Mouse (Mus musculus) small intestine, adult 2 months (tissue): ENCODE measurements around the gene Foxp1. TPM values are rescaled to one million over a fixed set of nuclear protein-coding genes. Genes with fewer than 3 reads are reported as not detected.

ENCODE experiments used
- H3K27ac ChIP-seq: fragments of 200-500 bp; 2 replicates; pipeline ENCODE4 v1.5.1; 2012; ENCODE audit warnings: low read depth, low read length, control low read depth, inconsistent platforms; ENCODE audit not compliant: insufficient read depth
- H3K27me3 ChIP-seq: fragments of 200-500 bp; 2 replicates; pipeline ENCODE4 v1.6.1; 2012; ENCODE audit warnings: mild to moderate bottlenecking, moderate library complexity, low read length, inconsistent platforms; ENCODE audit not compliant: control insufficient read depth, insufficient read depth
- H3K36me3 ChIP-seq: fragments of 200-500 bp; 2 replicates; pipeline ENCODE4 v1.6.1; 2012; ENCODE audit warnings: mild to moderate bottlenecking, low read length, control low read depth, inconsistent platforms; ENCODE audit not compliant: control insufficient read depth, insufficient read depth
- H3K4me1 ChIP-seq: fragments of 200-500 bp; 2 replicates; pipeline ENCODE4 v1.6.1; 2012; ENCODE audit warnings: low read length, inconsistent platforms, mixed read lengths; ENCODE audit not compliant: control insufficient read depth, insufficient read depth, insufficient read length
- H3K4me3 ChIP-seq: fragments of 200-500 bp; 2 replicates; pipeline ENCODE4 v1.5.1; 2012; ENCODE audit warnings: low read depth, mild to moderate bottlenecking, control low read depth, inconsistent platforms, low read length, moderate library complexity
- CTCF ChIP-seq: fragments of 200-500 bp; IDR thresholded peaks from 2 replicates; pipeline ENCODE4 v1.5.1; 2012; ENCODE audit warnings: low read depth, mild to moderate bottlenecking, control low read depth, inconsistent platforms, low read length, moderate library complexity, mixed read lengths; ENCODE audit not compliant: insufficient replicate concordance, insufficient read length; ENCODE audit errors: extremely low read depth
- POLR2A ChIP-seq: fragments of 200-500 bp; IDR thresholded peaks from 2 replicates; pipeline ENCODE4 v1.6.1; 2012; ENCODE audit warnings: low read depth, mild to moderate bottlenecking, control low read depth, inconsistent platforms, low read length, moderate library complexity
- WGBS: fragments of 180-500 bp; shearing (Covaris S2); methylation state at CpG from one replicate; pipeline ENCODE4 v1.1.7; 2018; 5-methylcytosine and 5-hydroxymethylcytosine counted together
- polyA plus RNA-seq: library from polyadenylated mRNA; depleted of rRNA; stranded (reverse); fragments of >200 nt; gene quantifications from 2 replicates; pipeline ENCODE4 v1.2.3, GENCODE M21; 2012

Foxp1 gene
- polyA plus RNA-seq, 1 experiment: 52.2 TPM

GRCm38 (mm10) chr6:99043932-99044664, 478.4 kb downstream of the Foxp1 start:
- H3K4me1 ChIP-seq: peaks cover 12% of the 10 kb centered on the region
- no peaks in the 10 kb centered on the region for H3K27me3 ChIP-seq
- no peak overlapping the region for H3K27ac ChIP-seq
- WGBS: 90% methylated on average over 12 of the region's 12 CpGs
- H3K4me3 ChIP-seq: no peak overlapping the region
- TF ChIP-seq CTCF (no peak), POLR2A (no peak)
- no peaks in the 10 kb centered on the region for H3K36me3 ChIP-seq

DNA sequence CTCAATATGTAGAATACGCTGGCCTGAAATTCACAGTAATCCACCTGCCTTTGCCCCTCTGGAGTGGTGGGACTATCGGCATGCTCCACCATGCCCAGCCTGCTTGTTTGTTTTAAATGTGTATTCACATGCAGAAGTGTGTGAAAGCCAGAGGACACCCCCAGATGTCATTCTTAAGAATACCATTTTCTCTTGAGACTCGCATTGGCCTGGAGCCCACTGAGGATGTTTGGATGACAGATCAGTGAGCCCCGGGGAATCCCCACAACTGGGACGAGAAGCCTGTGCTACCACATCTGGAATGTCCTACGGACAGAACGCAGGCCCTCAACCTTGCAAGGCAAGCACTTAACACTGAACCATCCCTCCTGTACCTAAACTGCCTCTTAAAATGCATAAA, 479.3 kb downstream of the Foxp1 start:
- no peak overlapping the region for H3K4me3 ChIP-seq
- H3K4me1 ChIP-seq: peaks cover 12% of the 10 kb centered on the region
- WGBS: 76% methylated on average over 7 of the region's 7 CpGs
- H3K36me3 ChIP-seq: no peaks in the 10 kb centered on the region
- H3K27me3 ChIP-seq: no peaks in the 10 kb centered on the region
- H3K27ac ChIP-seq: no peak overlapping the region
- TF ChIP-seq CTCF (no peak), POLR2A (no peak)

GRCm38 (mm10) chr6:99042175-99042954, 480.2 kb downstream of the Foxp1 start:
- Histone ChIP-seq H3K27ac (no peak overlapping the region), H3K4me1 (peaks cover 10% of the 10 kb centered on the region; the same call in 1 of the 2 replicates), H3K27me3 (no peaks in the 10 kb centered on the region), H3K4me3 (no peak overlapping the region), H3K36me3 (no peaks in the 10 kb centered on the region)
- WGBS: 67% methylated on average over 6 of the region's 6 CpGs
- TF ChIP-seq POLR2A (no peak), CTCF (no peak)

DNA sequence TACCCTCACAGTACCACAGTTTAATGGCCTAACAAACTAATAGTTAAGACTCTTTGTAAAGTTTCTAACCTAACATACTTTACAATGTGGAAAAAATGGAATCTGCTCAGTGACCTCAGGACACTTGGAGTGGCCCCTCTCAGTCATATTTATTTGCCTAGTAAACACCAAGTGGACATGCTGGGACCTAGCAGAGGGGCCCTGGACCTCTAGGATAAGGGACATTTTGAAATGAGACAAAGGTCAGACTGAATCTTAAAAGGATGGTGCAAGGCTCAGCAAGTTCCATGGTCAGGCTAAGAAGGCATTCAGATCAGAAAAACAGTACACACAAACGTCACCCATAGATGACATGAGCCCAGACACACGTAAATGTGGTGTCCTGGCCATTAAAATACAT, 483.5 kb downstream of the Foxp1 start:
- no peaks in the 10 kb centered on the region for H3K36me3 ChIP-seq
- WGBS: 93% methylated on average over 2 of the region's 2 CpGs
- H3K4me1 ChIP-seq: peaks cover 6% of the 10 kb centered on the region; the same call in 1 of the 2 replicates
- H3K4me3 ChIP-seq: no peak overlapping the region
- H3K27me3 ChIP-seq: no peaks in the 10 kb centered on the region
- TF ChIP-seq POLR2A: no peak
- no peak for TF ChIP-seq CTCF
- H3K27ac ChIP-seq: no peak overlapping the region

DNA sequence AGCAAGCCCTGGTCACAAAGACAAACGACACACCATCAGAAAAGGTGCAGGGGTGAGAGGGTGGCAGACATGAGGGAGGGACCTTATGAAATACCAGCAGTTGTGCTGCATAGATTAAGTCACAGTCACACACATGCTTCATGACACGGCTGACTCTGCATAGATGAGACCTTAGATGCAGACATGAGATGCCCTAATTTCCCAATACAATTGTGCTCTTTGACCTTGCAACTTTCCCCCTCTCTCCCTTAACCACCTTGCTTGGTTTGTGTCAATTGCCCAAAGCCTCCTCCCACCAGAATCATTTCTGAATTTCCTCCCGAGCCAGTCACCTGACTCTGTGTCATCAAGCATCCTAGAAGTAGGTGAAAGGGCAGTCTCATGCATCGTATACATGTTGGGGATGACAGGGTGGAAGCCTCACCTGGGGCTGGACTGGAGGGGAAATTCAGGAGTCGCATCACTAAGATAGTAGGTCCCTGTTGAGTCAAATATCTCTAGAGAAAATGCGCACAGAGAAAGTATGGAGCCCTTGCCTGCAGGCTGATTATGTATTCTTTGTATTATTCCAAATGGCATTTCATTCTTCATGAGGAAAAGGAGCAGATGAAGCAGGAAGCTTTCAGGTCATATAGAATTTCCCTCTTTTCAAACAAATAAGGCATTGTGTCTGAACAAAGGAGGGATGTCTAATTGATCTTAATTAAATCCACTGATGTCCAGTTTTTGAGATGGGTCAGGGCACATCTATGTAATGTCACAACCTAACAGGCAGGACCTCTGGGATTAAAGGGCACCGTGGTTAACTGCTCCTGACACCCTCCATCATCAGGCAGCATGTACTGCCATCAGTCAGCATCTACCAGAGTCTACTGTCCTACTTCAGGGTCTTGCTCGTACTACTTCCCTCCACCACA, 486.8 kb downstream of the Foxp1 start:
- WGBS: 85% methylated on average over 8 of the region's 8 CpGs
- TF ChIP-seq CTCF (no peak), POLR2A (no peak)
- H3K27ac ChIP-seq: no peak overlapping the region
- no peak overlapping the region for H3K4me3 ChIP-seq
- H3K4me1 ChIP-seq: no peaks in the 10 kb centered on the region; the same call in 1 of the 2 replicates
- no peaks in the 10 kb centered on the region for H3K27me3 ChIP-seq
- H3K36me3 ChIP-seq: no peaks in the 10 kb centered on the region

DNA sequence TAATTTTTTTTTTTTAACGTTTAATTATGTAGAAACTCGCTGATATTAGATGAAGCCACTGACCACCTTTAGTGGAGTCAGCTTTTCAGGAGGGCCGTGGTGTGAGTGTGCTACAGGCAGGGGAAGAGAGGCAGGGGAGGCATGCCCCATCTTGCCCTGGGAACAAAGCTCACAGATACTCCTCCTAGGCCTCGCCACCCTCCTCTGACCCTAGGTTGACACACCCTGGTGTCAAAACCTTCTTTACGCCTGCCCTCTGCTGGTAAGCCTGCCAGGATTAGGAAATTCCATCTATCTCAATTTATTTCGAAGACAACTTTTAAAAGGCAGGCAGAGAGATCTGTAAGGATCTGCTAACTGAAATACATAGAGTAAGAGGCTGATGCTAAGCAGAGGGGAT, 489.5 kb downstream of the Foxp1 start:
- H3K27ac ChIP-seq: no peak overlapping the region
- WGBS: 54% methylated on average over 6 of the region's 6 CpGs
- H3K36me3 ChIP-seq: no peaks in the 10 kb centered on the region
- H3K27me3 ChIP-seq: no peaks in the 10 kb centered on the region
- no peak overlapping the region for H3K4me3 ChIP-seq
- TF ChIP-seq POLR2A (no peak), CTCF (no peak; the same call in 1 of the 2 replicates)
- H3K4me1 ChIP-seq: peaks cover 6% of the 10 kb centered on the region; the same call in 1 of the 2 replicates
